Mouse (Mus musculus): ENCODE results near the gene Npr2.

DNA sequence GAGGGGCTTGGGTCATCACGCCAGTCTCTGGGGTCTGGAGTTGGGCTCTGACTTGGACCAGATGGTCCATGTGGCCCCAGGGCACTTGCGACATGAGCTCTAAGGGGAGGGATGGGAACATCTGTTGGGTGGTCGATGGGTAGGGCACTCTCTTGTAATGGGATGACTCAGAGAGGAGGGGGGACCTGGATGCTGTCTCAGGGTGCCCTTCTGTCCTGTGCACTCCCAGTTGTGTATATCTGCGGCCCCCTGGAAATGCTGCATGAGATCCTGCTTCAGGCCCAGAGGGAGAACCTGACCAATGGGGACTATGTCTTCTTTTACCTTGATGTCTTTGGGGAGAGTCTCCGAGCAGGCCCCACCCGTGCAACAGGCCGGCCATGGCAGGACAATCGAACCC, 1.6 kb downstream of the Npr2 start:
- TF ChIP-seq CTCF (IDR thresholded peaks at IDR 0.05; ENCODE audit: low read depth, low read length), result no peak
- no peak for TF ChIP-seq POLR2A (IDR thresholded peaks at IDR 0.05; ENCODE audit: borderline replicate concordance, low read depth, low read length)

Measured in bone marrow macrophage, adult 2 months (primary cell).